Mouse (Mus musculus): Measurements from ENCODE around the gene Homer3.

- TF ChIP-seq CTCF (IDR thresholded peaks at IDR 0.05; ENCODE audit: low read depth): no peak
- no peak for TF ChIP-seq EP300 (optimal IDR thresholded peaks at IDR 0.05)
These were observed 36.0 kb upstream of the Homer3 start for GRCm38 (mm10) chr8:70246622-70247021.

All from stomach, postnatal 0 days (tissue).